Mouse (Mus musculus): Measurements from ENCODE around the gene Casp8. TPM values are rescaled to one million over a fixed set of nuclear protein-coding genes. Genes with fewer than 3 reads are reported as not detected.
A peak's percentile ranks its signal among the peaks of the same experiment; 100 is the strongest.
"Not testable (repeated sequence)": the region's sequence is repeated elsewhere in the genome, so short reads cannot be mapped to it uniquely, and the experiment has no call there.

Gene Casp8
- polyA plus RNA-seq (2016; fragmentation: Nextera tagmentation; extraction: Ambion mirVana), result 19.9 and 20.7 TPM in 2 replicates

DNA sequence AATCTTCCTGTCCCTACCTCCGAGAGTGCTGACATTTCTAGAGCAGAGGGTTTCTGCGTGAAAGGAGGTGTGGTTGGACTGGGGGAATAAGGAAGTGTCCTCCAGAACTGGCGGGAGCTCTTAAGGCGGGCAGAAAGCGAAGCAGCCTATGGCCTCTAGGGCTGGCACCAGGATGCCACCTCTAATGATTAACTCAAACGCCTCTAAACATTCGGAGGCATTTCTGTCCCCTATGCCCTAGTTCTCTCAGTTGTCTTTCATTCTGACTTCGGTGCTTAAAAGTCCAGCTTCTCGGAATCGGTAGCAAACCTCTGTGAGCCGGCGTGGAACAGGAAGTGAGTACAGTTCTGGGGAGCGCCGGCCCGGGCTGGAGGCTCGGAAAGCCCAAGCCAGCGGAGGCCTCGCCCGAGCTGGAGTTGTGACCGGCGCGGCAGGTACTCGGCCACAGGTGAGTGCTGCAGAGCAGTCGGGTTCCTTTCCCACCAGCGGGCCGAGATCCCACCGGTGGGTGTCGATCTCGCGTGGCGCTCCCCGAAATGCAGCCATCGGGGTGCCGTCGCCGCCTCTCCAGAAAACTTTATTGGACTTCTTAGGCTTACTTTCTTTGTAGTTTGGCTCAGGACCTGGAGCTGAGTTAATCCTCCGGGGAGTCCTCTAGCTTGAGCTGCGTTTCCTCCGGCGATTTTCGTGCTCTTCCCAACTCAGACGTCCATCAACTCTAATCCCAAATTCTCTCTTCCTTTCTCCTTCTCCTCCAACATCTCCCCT, at the start of gene Casp8:
Gene Casp8, plus strand, starts transcription at position 84 of the 768 bp plus-strand sequence.
- H3K4me1 ChIP-seq, result peaks cover 25% of the 10 kb centered on the region
- peak within 1 kb of the TSS; percentile 71 for H3K4me3 ChIP-seq
- peak within 1 kb of the TSS; percentile 92 for H3K4me2 ChIP-seq
- H3K9me3 ChIP-seq (replicated peaks), result no peaks in the 10 kb centered on the region
- no peaks in the 10 kb centered on the region for H3K27me3 ChIP-seq (replicated peaks)
- WGBS (ENCODE audit: insufficient replicate concordance), result under 1% methylated on average over 42 of the region's 42 CpGs
- ATAC-seq, result peak; percentile 91
- peak within 1 kb of the TSS; percentile 75 for H3K27ac ChIP-seq
- H3K9ac ChIP-seq, result peak within 1 kb of the TSS; percentile 81
- peaks cover 11% of the 10 kb centered on the region for H3K36me3 ChIP-seq

DNA sequence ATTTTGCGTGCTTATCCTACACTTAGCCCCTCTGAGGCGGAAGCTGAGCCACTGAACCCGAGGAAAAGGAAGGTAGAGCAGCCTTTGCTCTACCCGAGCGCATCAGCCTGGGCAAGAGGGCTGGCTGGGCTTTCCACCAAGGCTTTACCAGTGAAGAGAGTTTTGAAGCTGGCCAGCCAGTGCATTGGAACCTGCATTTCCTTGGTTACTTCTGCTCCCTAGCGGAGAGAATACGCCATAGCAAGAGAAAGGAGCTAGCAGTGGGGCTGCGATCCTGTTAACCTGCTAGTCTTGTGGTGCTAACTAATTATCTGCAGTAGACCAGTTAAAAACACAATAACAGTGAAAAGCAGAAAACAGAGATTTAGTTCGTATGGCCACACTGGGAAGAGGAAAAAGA, 48.3 kb upstream of the Casp8 start:
- Histone ChIP-seq H3K9ac (no peak overlapping the region), H3K9me3 (replicated peaks) (no peaks in the 10 kb centered on the region), H3K4me1 (peaks cover 22% of the 10 kb centered on the region), H3K27ac (no peak overlapping the region), H3K4me2 (no peak overlapping the region), H3K27me3 (replicated peaks) (no peaks in the 10 kb centered on the region), H3K4me3 (no peak overlapping the region), H3K36me3 (peaks cover 68% of the 10 kb centered on the region)
- 76% methylated on average over 9 of the region's 9 CpGs for WGBS (ENCODE audit: insufficient replicate concordance)
- ATAC-seq, result no peak

GRCm38 (mm10) chr1:58759451-58759850, 35.7 kb upstream of the Casp8 start:
- no peak overlapping the region for H3K4me3 ChIP-seq
- H3K36me3 ChIP-seq, result peaks cover 19% of the 10 kb centered on the region
- H3K27me3 ChIP-seq (replicated peaks), result no peaks in the 10 kb centered on the region
- no peaks in the 10 kb centered on the region for H3K4me1 ChIP-seq
- WGBS (ENCODE audit: insufficient replicate concordance), result 83% methylated on average over 3 of the region's 3 CpGs
- H3K27ac ChIP-seq, result no peak overlapping the region
- H3K9me3 ChIP-seq (replicated peaks), result no peaks in the 10 kb centered on the region
- no peak overlapping the region for H3K4me2 ChIP-seq
- ATAC-seq, result no peak
- H3K9ac ChIP-seq, result no peak overlapping the region

DNA sequence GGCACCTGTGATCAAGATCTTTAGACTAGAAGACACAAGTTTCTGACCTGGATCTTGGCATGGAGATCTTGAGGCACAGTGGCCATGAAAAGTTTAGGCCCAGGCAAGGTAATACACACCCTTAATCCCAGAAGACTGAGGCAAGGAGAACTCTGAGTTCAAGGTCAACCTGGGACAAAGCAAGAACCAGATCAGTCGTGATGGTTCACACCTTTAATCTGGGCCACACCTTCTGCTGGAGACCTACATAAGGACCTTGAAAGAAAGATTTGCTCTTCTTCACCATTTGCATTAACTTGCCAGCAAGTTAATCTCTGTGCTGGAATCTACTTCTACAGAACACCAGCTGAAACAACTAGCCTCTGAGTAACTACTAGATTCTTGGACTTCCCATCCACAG, 34.6 kb upstream of the Casp8 start:
- Histone ChIP-seq H3K4me1 (no peaks in the 10 kb centered on the region), H3K4me3 (no peak overlapping the region), H3K36me3 (peaks cover 9% of the 10 kb centered on the region), H3K27ac (no peak overlapping the region), H3K4me2 (no peak overlapping the region), H3K27me3 (replicated peaks) (no peaks in the 10 kb centered on the region), H3K9me3 (replicated peaks) (no peaks in the 10 kb centered on the region), H3K9ac (no peak overlapping the region)
- no peak for ATAC-seq
- WGBS (ENCODE audit: insufficient replicate concordance), result 61% methylated on average over 1 of the region's 1 CpGs

- H3K4me3 ChIP-seq; H3K4me1 ChIP-seq; H3K27me3 ChIP-seq (replicated peaks); H3K27ac ChIP-seq; ATAC-seq; H3K9ac ChIP-seq; H3K36me3 ChIP-seq; H3K9me3 ChIP-seq (replicated peaks); H3K4me2 ChIP-seq: not testable (repeated sequence)
- 63% methylated on average over 5 of the region's 5 CpGs for WGBS (ENCODE audit: insufficient replicate concordance)
Observed at GRCm38 (mm10) chr1:58761391-58762275, 33.5 kb upstream of the Casp8 start.

DNA sequence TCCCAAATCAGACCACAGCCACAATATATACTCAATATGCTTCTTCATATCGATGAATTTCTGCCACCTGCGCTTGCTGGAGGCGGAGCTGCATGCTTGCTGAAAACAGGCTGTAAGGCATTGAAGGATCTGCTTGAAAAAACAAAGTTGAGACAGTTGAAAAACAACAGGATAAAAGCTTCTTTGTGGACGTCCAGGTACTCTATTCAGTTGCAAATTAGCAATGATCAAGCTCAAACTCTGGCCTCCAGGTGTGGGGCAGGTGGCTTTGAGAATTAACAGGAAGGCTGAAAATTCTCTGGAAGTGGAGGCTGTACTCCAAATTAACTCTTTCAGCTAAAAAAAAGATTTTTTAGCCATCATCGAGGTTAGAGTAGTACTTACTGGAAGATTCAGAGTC, 32.6 kb upstream of the Casp8 start:
- H3K9ac ChIP-seq, result no peak overlapping the region
- 64% methylated on average over 5 of the region's 5 CpGs for WGBS (ENCODE audit: insufficient replicate concordance)
- no peak overlapping the region for H3K27ac ChIP-seq
- H3K4me3 ChIP-seq, result no peak overlapping the region
- no peaks in the 10 kb centered on the region for H3K27me3 ChIP-seq (replicated peaks)
- H3K4me2 ChIP-seq, result no peak overlapping the region
- peaks cover 3% of the 10 kb centered on the region; the same call in 1 of the 2 replicates for H3K36me3 ChIP-seq
- ATAC-seq, result no peak
- no peaks in the 10 kb centered on the region for H3K9me3 ChIP-seq (replicated peaks)
- H3K4me1 ChIP-seq, result no peaks in the 10 kb centered on the region

DNA sequence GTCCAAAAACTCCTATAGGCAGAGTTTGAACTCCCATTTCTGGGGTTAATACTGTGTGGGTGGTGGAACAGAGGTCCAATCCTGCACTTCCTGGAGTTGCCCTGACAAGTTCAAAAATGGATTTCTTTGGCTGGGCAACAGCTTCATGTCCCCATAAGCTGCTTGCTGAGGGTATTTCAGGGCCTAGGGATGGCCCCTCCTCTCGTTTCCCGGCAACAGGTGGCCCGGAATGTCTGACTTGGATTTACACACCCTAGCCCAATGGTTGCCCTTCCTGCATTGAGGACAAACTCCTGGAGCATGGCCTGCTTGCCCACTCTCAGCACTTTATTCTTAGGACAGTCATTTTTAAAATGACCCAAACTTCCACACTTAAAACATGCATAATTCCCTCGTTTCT, 28.7 kb upstream of the Casp8 start:
- WGBS (ENCODE audit: insufficient replicate concordance), result 69% methylated on average over 4 of the region's 4 CpGs
- not testable (repeated sequence) for H3K4me1 ChIP-seq; H3K9me3 ChIP-seq (replicated peaks); H3K9ac ChIP-seq; H3K27me3 ChIP-seq (replicated peaks); H3K4me3 ChIP-seq; H3K4me2 ChIP-seq; ATAC-seq; H3K36me3 ChIP-seq; H3K27ac ChIP-seq

DNA sequence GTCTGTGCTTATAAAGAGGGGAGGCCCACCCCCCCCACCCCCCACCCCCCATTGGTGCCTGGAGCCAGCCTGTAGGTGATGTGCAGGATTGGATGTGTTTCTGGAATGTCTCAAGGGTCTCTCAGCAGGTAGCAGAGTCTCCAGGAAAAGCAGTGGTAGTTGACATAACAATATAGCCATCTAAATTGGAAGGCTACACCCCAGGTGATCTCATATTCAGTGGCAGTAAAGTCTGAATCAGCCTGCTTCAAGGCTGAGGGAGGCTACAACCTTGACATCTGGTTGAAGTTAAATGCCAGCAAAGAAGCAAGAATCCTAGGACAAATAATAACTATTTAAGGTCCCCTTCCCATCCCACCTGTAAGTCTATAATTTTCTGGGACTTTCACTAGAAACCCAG, 26.0 kb upstream of the Casp8 start:
- no peaks in the 10 kb centered on the region for H3K36me3 ChIP-seq
- ATAC-seq, result no peak

GRCm38 (mm10) chr1:58769701-58770100, 25.5 kb upstream of the Casp8 start:
- H3K9me3 ChIP-seq (replicated peaks), result no peaks in the 10 kb centered on the region
- no peak overlapping the region for H3K4me3 ChIP-seq
- WGBS (ENCODE audit: insufficient replicate concordance), result 41% methylated on average over 9 of the region's 9 CpGs
- no peak overlapping the region for H3K27ac ChIP-seq
- ATAC-seq, result no peak
- no peak overlapping the region for H3K4me2 ChIP-seq
- peaks cover 3% of the 10 kb centered on the region; the same call in 1 of the 2 replicates for H3K4me1 ChIP-seq
- no peaks in the 10 kb centered on the region for H3K27me3 ChIP-seq (replicated peaks)
- H3K9ac ChIP-seq, result no peak overlapping the region
- no peaks in the 10 kb centered on the region for H3K36me3 ChIP-seq

More for the DNA sequence above, 26.0 kb upstream of the Casp8 start:
- H3K9me3 ChIP-seq (replicated peaks), result no peaks in the 10 kb centered on the region
- no peak overlapping the region for H3K4me3 ChIP-seq
- H3K4me2 ChIP-seq, result no peak overlapping the region
- no peak overlapping the region for H3K9ac ChIP-seq
- no peaks in the 10 kb centered on the region for H3K27me3 ChIP-seq (replicated peaks)
- H3K27ac ChIP-seq, result no peak overlapping the region
- H3K4me1 ChIP-seq, result peaks cover 3% of the 10 kb centered on the region; the same call in 1 of the 2 replicates

DNA sequence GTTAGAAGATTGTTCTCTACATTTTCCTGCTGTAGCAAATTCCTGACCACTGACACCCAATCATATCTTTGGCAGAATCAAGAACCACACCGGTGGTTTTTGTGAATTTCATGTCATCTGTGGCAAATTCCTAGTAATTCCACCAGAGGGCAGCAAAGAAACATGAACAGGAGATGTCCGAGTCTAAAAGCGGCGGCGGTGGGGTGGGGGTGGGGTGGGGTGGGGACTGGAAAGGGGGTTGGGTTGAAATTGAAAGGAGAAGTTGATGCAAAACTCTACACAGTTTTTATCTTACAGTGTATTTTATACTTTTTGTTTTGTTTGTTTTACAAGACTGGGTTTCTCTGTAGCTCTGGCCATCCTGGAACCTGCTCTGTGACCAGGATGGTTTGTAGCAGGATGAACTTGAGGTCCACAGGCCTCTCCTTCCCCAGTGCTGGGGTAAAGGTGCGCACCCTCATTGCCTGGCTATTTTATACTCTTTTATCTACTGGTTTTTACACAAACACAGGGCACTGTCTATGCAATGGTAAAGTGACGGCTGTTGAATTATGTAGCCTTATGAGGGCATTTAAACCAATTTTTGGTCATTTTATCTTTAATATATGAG, 25.0 kb upstream of the Casp8 start:
- no peak overlapping the region for H3K27ac ChIP-seq
- peaks cover 3% of the 10 kb centered on the region; the same call in 1 of the 2 replicates for H3K4me1 ChIP-seq
- no peaks in the 10 kb centered on the region for H3K27me3 ChIP-seq (replicated peaks)
- ATAC-seq, result no peak
- no peak overlapping the region for H3K4me3 ChIP-seq
- WGBS (ENCODE audit: insufficient replicate concordance), result 21% methylated on average over 7 of the region's 7 CpGs
- no peak overlapping the region for H3K4me2 ChIP-seq
- no peaks in the 10 kb centered on the region for H3K9me3 ChIP-seq (replicated peaks)
- H3K9ac ChIP-seq, result no peak overlapping the region
- H3K36me3 ChIP-seq, result no peaks in the 10 kb centered on the region

DNA sequence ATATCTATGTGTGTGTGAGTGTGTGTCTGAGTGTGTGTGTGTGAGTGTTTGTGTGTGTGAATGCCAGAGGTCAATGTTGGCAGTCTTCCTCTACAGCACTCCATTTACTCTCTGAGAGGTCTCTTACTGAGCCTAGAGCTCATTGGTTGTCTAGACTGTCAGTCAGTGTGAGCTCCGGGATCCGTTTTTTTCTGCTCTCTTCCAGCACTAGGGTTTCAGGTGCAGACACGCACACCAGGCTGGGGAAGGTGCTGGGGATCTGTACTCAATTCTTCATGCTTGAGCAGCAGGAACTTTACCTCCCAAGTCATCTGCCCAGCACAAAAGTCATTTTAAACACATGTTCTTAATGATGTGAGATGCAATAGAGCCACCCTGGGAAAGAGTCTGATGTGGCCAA, 23.1 kb upstream of the Casp8 start:
- H3K4me2 ChIP-seq, result no peak overlapping the region
- ATAC-seq, result no peak
- no peaks in the 10 kb centered on the region for H3K36me3 ChIP-seq
- peaks cover 3% of the 10 kb centered on the region; the same call in 1 of the 2 replicates for H3K4me1 ChIP-seq
- no peaks in the 10 kb centered on the region for H3K27me3 ChIP-seq (replicated peaks)
- WGBS (ENCODE audit: insufficient replicate concordance), result 70% methylated on average over 3 of the region's 3 CpGs
- no peak overlapping the region for H3K27ac ChIP-seq
- no peaks in the 10 kb centered on the region for H3K9me3 ChIP-seq (replicated peaks)
- no peak overlapping the region for H3K9ac ChIP-seq
- H3K4me3 ChIP-seq, result no peak overlapping the region

DNA sequence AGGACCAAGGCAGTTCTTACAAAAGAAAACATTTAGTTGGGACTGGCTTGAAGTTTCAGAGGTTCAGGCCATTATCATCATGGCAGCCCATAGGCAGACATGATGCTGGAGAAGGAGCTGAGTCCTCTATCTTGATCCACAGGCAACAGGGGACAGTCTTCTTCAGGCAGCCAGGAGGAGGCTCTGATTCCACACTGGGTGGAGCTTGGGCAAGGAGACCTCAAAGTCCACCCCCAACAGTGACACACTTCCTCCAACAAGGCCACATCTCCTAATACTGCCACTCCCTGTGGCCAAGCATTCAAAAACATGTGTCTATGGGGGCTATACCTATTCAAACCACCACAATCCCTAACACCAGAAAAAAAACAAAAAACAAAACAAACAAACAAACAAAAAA, 21.9 kb upstream of the Casp8 start:
- H3K9ac ChIP-seq, result no peak overlapping the region
- H3K4me1 ChIP-seq, result peaks cover 3% of the 10 kb centered on the region; the same call in 1 of the 2 replicates
- no peaks in the 10 kb centered on the region for H3K9me3 ChIP-seq (replicated peaks)
- no peak overlapping the region for H3K4me3 ChIP-seq
- no peaks in the 10 kb centered on the region for H3K27me3 ChIP-seq (replicated peaks)
- H3K36me3 ChIP-seq, result no peaks in the 10 kb centered on the region
- no peak for ATAC-seq
- no peak overlapping the region for H3K27ac ChIP-seq
- no peak overlapping the region for H3K4me2 ChIP-seq

Data from liver, embryonic 12.5 days (tissue).